ENCODE assay signal across 16 mouse cellular contexts in genomic region chr4:151263786-151264414, GRCm38 (mm10).
DNase-seq lines count a peak whose midpoint lies in the region; ATAC-seq and TF ChIP-seq lines count a peak whose summit lies in the region.
"Had no signal": no experiment of that assay in that cellular context is flagged by ENCODE, and none has a peak within 500 bp of the region (broad histone marks: within the 10 kb centered on the region; RNA-seq: fewer than 3 reads in every experiment).

No protein-coding gene starts in this region.

- TF ChIP-seq CTCF in cerebellum, adult 2 months (IDR thresholded peaks at IDR 0.05; ENCODE audit: borderline replicate concordance, insufficient read depth, low read depth, low read length): no peak
- TF ChIP-seq CTCF in brain, embryonic 14.5 days (IDR thresholded peaks at IDR 0.05; ENCODE audit: borderline replicate concordance, extremely low read depth, insufficient read depth, insufficient read length): no peak
- TF ChIP-seq CTCF in midbrain, postnatal 0 days (IDR thresholded peaks at IDR 0.05): no peak
- TF ChIP-seq CTCF in stomach, postnatal 0 days (IDR thresholded peaks at IDR 0.05; ENCODE audit: low read depth): no peak

- peak overlapping the region; percentile 6; the same call in 1 of the 2 replicates for H3K4me2 ChIP-seq in limb, embryonic 12.5 days
- no peak overlapping the region for H3K4me2 ChIP-seq in midbrain, postnatal 0 days (ENCODE audit: low read depth, low read length, poor library complexity, severe bottlenecking)
- H3K4me2 ChIP-seq in stomach, postnatal 0 days (replicated peaks; ENCODE audit: low read depth): no peak overlapping the region
- H3K4me2 ChIP-seq: lung, embryonic 15.5 days had no signal

- peaks cover 9% of the 10 kb centered on the region; the same call in 1 of the 2 replicates for H3K4me1 ChIP-seq in cerebellum, adult 2 months (ENCODE audit: control insufficient read depth, insufficient read depth, low read length)
- H3K4me1 ChIP-seq in limb, embryonic 12.5 days (replicated peaks): peaks cover 50% of the 10 kb centered on the region
- H3K4me1 ChIP-seq in limb, embryonic 10.5 days: peaks cover 55% of the 10 kb centered on the region
- peaks cover 10% of the 10 kb centered on the region for H3K4me1 ChIP-seq in midbrain, postnatal 0 days (ENCODE audit: insufficient read depth, low read length)
- H3K4me1 ChIP-seq in stomach, postnatal 0 days (replicated peaks; ENCODE audit: control insufficient read depth, insufficient read depth): no peaks in the 10 kb centered on the region
- H3K4me1 ChIP-seq: lung, embryonic 15.5 days; megakaryocyte, embryonic 14.5 days had no signal

- no peak for TF ChIP-seq EP300 in stomach, postnatal 0 days (optimal IDR thresholded peaks at IDR 0.05)

- WGBS in cerebellum, adult 2 months: 47% methylated on average over 14 of the region's 14 CpGs
- WGBS in limb, embryonic 12.5 days: 42% methylated on average over 14 of the region's 14 CpGs
- 63% methylated on average over 14 of the region's 14 CpGs for WGBS in limb, embryonic 10.5 days
- WGBS in midbrain, postnatal 0 days: 39% methylated on average over 14 of the region's 14 CpGs
- WGBS in stomach, postnatal 0 days: 51% methylated on average over 14 of the region's 14 CpGs

- no peak overlapping the region for H3K4me3 ChIP-seq in cerebellum, adult 2 months (replicated peaks; ENCODE audit: insufficient read depth, low read depth, low read length)
- H3K4me3 ChIP-seq in limb, embryonic 12.5 days (replicated peaks): no peak overlapping the region
- no peak overlapping the region for H3K4me3 ChIP-seq in limb, embryonic 10.5 days
- H3K4me3 ChIP-seq in midbrain, postnatal 0 days (ENCODE audit: low read depth, low read length): no peak overlapping the region
- H3K4me3 ChIP-seq in stomach, postnatal 0 days (ENCODE audit: low read depth, low read length): no peak overlapping the region
- H3K4me3 ChIP-seq: lung, embryonic 15.5 days; megakaryocyte, embryonic 14.5 days had no signal

- no peak for ATAC-seq in limb, embryonic 12.5 days (ENCODE audit: insufficient number of reproducible peaks, insufficient read depth, low FRiP score, low TSS enrichment, low read depth)
- no peak for ATAC-seq in midbrain, postnatal 0 days (ENCODE audit: low FRiP score)
- ATAC-seq in stomach, postnatal 0 days (ENCODE audit: low FRiP score, low TSS enrichment): no peak

- no peak overlapping the region for H3K27ac ChIP-seq in cerebellum, adult 2 months (ENCODE audit: insufficient read depth, low read length)
- no peak overlapping the region for H3K27ac ChIP-seq in limb, embryonic 12.5 days
- no peak overlapping the region for H3K27ac ChIP-seq in limb, embryonic 10.5 days
- peak overlapping the region; percentile 32; the same call in 1 of the 2 replicates for H3K27ac ChIP-seq in midbrain, postnatal 0 days (ENCODE audit: low read depth, low read length)
- H3K27ac ChIP-seq in stomach, postnatal 0 days (replicated peaks): no peak overlapping the region
- H3K27ac ChIP-seq: lung, embryonic 15.5 days had no signal

- no peaks in the 10 kb centered on the region for H3K36me3 ChIP-seq in limb, embryonic 12.5 days
- no peaks in the 10 kb centered on the region for H3K36me3 ChIP-seq in limb, embryonic 10.5 days
- H3K36me3 ChIP-seq in midbrain, postnatal 0 days (ENCODE audit: insufficient read depth, low read length): no peaks in the 10 kb centered on the region
- H3K36me3 ChIP-seq in stomach, postnatal 0 days (ENCODE audit: control insufficient read depth, insufficient read depth, low read length): no peaks in the 10 kb centered on the region
- H3K36me3 ChIP-seq: lung, embryonic 15.5 days had no signal

- H3K27me3 ChIP-seq in cerebellum, adult 2 months (ENCODE audit: control insufficient read depth, insufficient read depth, low read length): no peaks in the 10 kb centered on the region
- H3K27me3 ChIP-seq in limb, embryonic 12.5 days: peaks cover 16% of the 10 kb centered on the region
- H3K27me3 ChIP-seq in limb, embryonic 10.5 days (ENCODE audit: low read depth, poor library complexity, severe bottlenecking): 0 out of 2 replicates have a peak, but pooled peaks cover 5% of the 10 kb centered on the region
- H3K27me3 ChIP-seq in midbrain, postnatal 0 days (ENCODE audit: insufficient read depth, low read length): no peaks in the 10 kb centered on the region
- no peaks in the 10 kb centered on the region for H3K27me3 ChIP-seq in stomach, postnatal 0 days (ENCODE audit: control insufficient read depth, insufficient read depth, low read length)
- H3K27me3 ChIP-seq: lung, embryonic 15.5 days; megakaryocyte, embryonic 14.5 days had no signal

- intact Hi-C loops in gastrocnemius, postnatal 36 days (cut with DNase I): no loop called here

- no peaks in the 10 kb centered on the region for H3K9me3 ChIP-seq in limb, embryonic 12.5 days
- H3K9me3 ChIP-seq in limb, embryonic 10.5 days (replicated peaks): no peaks in the 10 kb centered on the region
- no peaks in the 10 kb centered on the region for H3K9me3 ChIP-seq in midbrain, postnatal 0 days (ENCODE audit: low read length)
- H3K9me3 ChIP-seq in stomach, postnatal 0 days (ENCODE audit: control insufficient read depth, low read length): no peaks in the 10 kb centered on the region
- H3K9me3 ChIP-seq: lung, embryonic 15.5 days; megakaryocyte, embryonic 14.5 days had no signal

- peak; percentile 56 to 57 for DNase-seq in cerebellum, postnatal 10 days
- DNase-seq in cerebellum, adult 2 months: no peak
- no peak for DNase-seq in limb, embryonic 10.5 days (ENCODE audit: low spot score)
- peak; percentile 64 for DNase-seq in brain, embryonic 14.5 days (ENCODE audit: low read depth)
- DNase-seq in midbrain, postnatal 0 days (ENCODE audit: low spot score): peak; percentile 72
- no peak for DNase-seq in stomach, postnatal 0 days (ENCODE audit: low spot score)
- DNase-seq in gastrocnemius, postnatal 36 days: no peak
- DNase-seq: cerebellum, adult 9-11 months; gastrocnemius, postnatal 10 days; heart, postnatal 14 days; kidney, adult 11 months; kidney, postnatal 4 days; liver had no signal

- no peak overlapping the region for H3K9ac ChIP-seq in limb, embryonic 12.5 days (replicated peaks)
- no peak overlapping the region for H3K9ac ChIP-seq in midbrain, postnatal 0 days (replicated peaks; ENCODE audit: low read length, poor library complexity, severe bottlenecking)
- H3K9ac ChIP-seq in stomach, postnatal 0 days (ENCODE audit: low read length): no peak overlapping the region
- H3K9ac ChIP-seq: lung, embryonic 15.5 days had no signal

- TF ChIP-seq POLR2A in cerebellum, adult 2 months (IDR thresholded peaks at IDR 0.05; ENCODE audit: borderline replicate concordance, insufficient read depth, low read length): no peak
- no peak for TF ChIP-seq POLR2A in brain, embryonic 14.5 days (IDR thresholded peaks at IDR 0.05; ENCODE audit: borderline replicate concordance, extremely low read depth, insufficient read depth, insufficient read length, poor library complexity, severe bottlenecking)

Comparison
In these comparisons a context has a peak if more than half of its experiments do, and no peak if none do; other contexts are left out.
1. DNase-seq: peak in cerebellum, postnatal 10 days (2 of 2), brain, embryonic 14.5 days (single experiment) and midbrain, postnatal 0 days (single experiment); none in cerebellum, adult 2 months (0 of 2), limb, embryonic 10.5 days (single experiment), stomach, postnatal 0 days (single experiment) and gastrocnemius, postnatal 36 days (0 of 2).